Mouse (Mus musculus): ENCODE measurements at regions not wholly inside any gene's neighbourhood (a gene's known extent, or its start where the extent isn't known, plus 50 kb on each side); places are given as distances from the start of the nearest gene placed in this dataset.

GRCm38 (mm10) chr4:105925506-105925905, 135.8 kb downstream of the Gm12728 start:
- 89% methylated on average over 2 of the region's 2 CpGs for WGBS

GRCm38 (mm10) chr4:105929658-105930057, 140.0 kb downstream of the Gm12728 start:
- no peaks in the 10 kb centered on the region for H3K36me3 ChIP-seq
- no peak for DNase-seq (ENCODE audit: low spot score)
- H3K9me3 ChIP-seq (replicated peaks): no peaks in the 10 kb centered on the region
- 92% methylated on average over 10 of the region's 10 CpGs for WGBS
- no peaks in the 10 kb centered on the region for H3K27me3 ChIP-seq (ENCODE audit: low read depth, poor library complexity, severe bottlenecking)
- no peak overlapping the region for H3K4me3 ChIP-seq
- no peaks in the 10 kb centered on the region for H3K4me1 ChIP-seq
- no peak overlapping the region for H3K27ac ChIP-seq (replicated peaks)

More at GRCm38 (mm10) chr4:105925506-105925905, 135.8 kb downstream of the Gm12728 start:
- Histone ChIP-seq H3K9me3 (replicated peaks) (no peaks in the 10 kb centered on the region), H3K4me1 (no peaks in the 10 kb centered on the region), H3K27ac (replicated peaks) (no peak overlapping the region), H3K27me3 (ENCODE audit: low read depth, poor library complexity, severe bottlenecking) (no peaks in the 10 kb centered on the region), H3K36me3 (no peaks in the 10 kb centered on the region), H3K4me3 (no peak overlapping the region)
- DNase-seq (ENCODE audit: low spot score): no peak

- DNase-seq (ENCODE audit: low spot score): no peak
- H3K27me3 ChIP-seq (ENCODE audit: low read depth, poor library complexity, severe bottlenecking): no peaks in the 10 kb centered on the region
- no peaks in the 10 kb centered on the region for H3K4me1 ChIP-seq
- no peaks in the 10 kb centered on the region for H3K36me3 ChIP-seq
- no peaks in the 10 kb centered on the region for H3K9me3 ChIP-seq (replicated peaks)
- 84% methylated on average over 4 of the region's 4 CpGs for WGBS
- no peak overlapping the region for H3K27ac ChIP-seq (replicated peaks)
- H3K4me3 ChIP-seq: no peak overlapping the region
Measured at GRCm38 (mm10) chr4:105934971-105935370, 145.3 kb downstream of the Gm12728 start.

GRCm38 (mm10) chr4:105936755-105937514, 147.3 kb downstream of the Gm12728 start:
- Histone ChIP-seq H3K9me3 (replicated peaks) (no peaks in the 10 kb centered on the region), H3K4me1 (no peaks in the 10 kb centered on the region), H3K36me3 (no peaks in the 10 kb centered on the region), H3K27ac (replicated peaks) (no peak overlapping the region), H3K27me3 (ENCODE audit: low read depth, poor library complexity, severe bottlenecking) (no peaks in the 10 kb centered on the region), H3K4me3 (no peak overlapping the region)
- no peak for DNase-seq (ENCODE audit: low spot score)
- WGBS: 93% methylated on average over 7 of the region's 7 CpGs

- Histone ChIP-seq H3K27me3 (ENCODE audit: low read depth, poor library complexity, severe bottlenecking) (no peaks in the 10 kb centered on the region), H3K27ac (replicated peaks) (no peak overlapping the region), H3K4me1 (no peaks in the 10 kb centered on the region), H3K4me3 (no peak overlapping the region), H3K36me3 (no peaks in the 10 kb centered on the region), H3K9me3 (replicated peaks) (no peaks in the 10 kb centered on the region)
- DNase-seq (ENCODE audit: low spot score): no peak
- WGBS: 84% methylated on average over 6 of the region's 6 CpGs
Measured at GRCm38 (mm10) chr4:105937587-105937986, 147.9 kb downstream of the Gm12728 start.

GRCm38 (mm10) chr4:105938886-105939285, 149.2 kb downstream of the Gm12728 start:
- Histone ChIP-seq H3K36me3 (no peaks in the 10 kb centered on the region), H3K27me3 (ENCODE audit: low read depth, poor library complexity, severe bottlenecking) (no peaks in the 10 kb centered on the region), H3K9me3 (replicated peaks) (no peaks in the 10 kb centered on the region), H3K27ac (replicated peaks) (no peak overlapping the region), H3K4me3 (no peak overlapping the region), H3K4me1 (peaks cover under 1% of the 10 kb centered on the region; the same call in 1 of the 2 replicates)
- 91% methylated on average over 11 of the region's 11 CpGs for WGBS
- no peak for DNase-seq (ENCODE audit: low spot score)

- no peaks in the 10 kb centered on the region for H3K9me3 ChIP-seq (replicated peaks)
- H3K36me3 ChIP-seq: no peaks in the 10 kb centered on the region
- H3K4me1 ChIP-seq: peaks cover 3% of the 10 kb centered on the region; the same call in 1 of the 2 replicates
- H3K4me3 ChIP-seq: no peak overlapping the region
- no peaks in the 10 kb centered on the region for H3K27me3 ChIP-seq (ENCODE audit: low read depth, poor library complexity, severe bottlenecking)
- WGBS: 84% methylated on average over 11 of the region's 11 CpGs
- no peak overlapping the region for H3K27ac ChIP-seq (replicated peaks)
- DNase-seq (ENCODE audit: low spot score): no peak
Measured at GRCm38 (mm10) chr4:105939636-105940199, 150.0 kb downstream of the Gm12728 start.

GRCm38 (mm10) chr4:105940891-105941290, 151.2 kb downstream of the Gm12728 start:
- WGBS: 91% methylated on average over 7 of the region's 7 CpGs
- no peak overlapping the region for H3K4me3 ChIP-seq
- no peak overlapping the region for H3K27ac ChIP-seq (replicated peaks)
- no peaks in the 10 kb centered on the region for H3K36me3 ChIP-seq
- no peak for DNase-seq (ENCODE audit: low spot score)
- H3K4me1 ChIP-seq: peaks cover 3% of the 10 kb centered on the region; the same call in 1 of the 2 replicates
- no peaks in the 10 kb centered on the region for H3K9me3 ChIP-seq (replicated peaks)
- no peaks in the 10 kb centered on the region for H3K27me3 ChIP-seq (ENCODE audit: low read depth, poor library complexity, severe bottlenecking)

GRCm38 (mm10) chr4:105941785-105942184, 152.1 kb downstream of the Gm12728 start:
- H3K9me3 ChIP-seq (replicated peaks): no peaks in the 10 kb centered on the region
- H3K27me3 ChIP-seq (ENCODE audit: low read depth, poor library complexity, severe bottlenecking): no peaks in the 10 kb centered on the region
- H3K36me3 ChIP-seq: no peaks in the 10 kb centered on the region
- 50% methylated on average over 7 of the region's 7 CpGs for WGBS
- peaks cover 3% of the 10 kb centered on the region; the same call in 1 of the 2 replicates for H3K4me1 ChIP-seq
- peak; percentile 55 for DNase-seq (ENCODE audit: low spot score)
- no peak overlapping the region for H3K27ac ChIP-seq (replicated peaks)
- H3K4me3 ChIP-seq: no peak overlapping the region

- WGBS: 72% methylated on average over 5 of the region's 5 CpGs
- Histone ChIP-seq H3K27me3 (ENCODE audit: low read depth, poor library complexity, severe bottlenecking) (no peaks in the 10 kb centered on the region), H3K27ac (replicated peaks) (no peak overlapping the region), H3K9me3 (replicated peaks) (no peaks in the 10 kb centered on the region), H3K36me3 (no peaks in the 10 kb centered on the region), H3K4me3 (no peak overlapping the region), H3K4me1 (peaks cover 3% of the 10 kb centered on the region; the same call in 1 of the 2 replicates)
- DNase-seq (ENCODE audit: low spot score): no peak
Measured at GRCm38 (mm10) chr4:105944962-105945361, 155.3 kb downstream of the Gm12728 start.

- DNase-seq (ENCODE audit: low spot score): no peak
- no peaks in the 10 kb centered on the region for H3K36me3 ChIP-seq
- H3K27me3 ChIP-seq (ENCODE audit: low read depth, poor library complexity, severe bottlenecking): no peaks in the 10 kb centered on the region
- no peaks in the 10 kb centered on the region for H3K9me3 ChIP-seq (replicated peaks)
- 69% methylated on average over 1 of the region's 1 CpGs for WGBS
- H3K27ac ChIP-seq (replicated peaks): no peak overlapping the region
- H3K4me1 ChIP-seq: peaks cover 3% of the 10 kb centered on the region; the same call in 1 of the 2 replicates
- H3K4me3 ChIP-seq: no peak overlapping the region
Measured at GRCm38 (mm10) chr4:105945921-105946320, 156.3 kb downstream of the Gm12728 start.

- no peak for DNase-seq (ENCODE audit: low spot score)
- Histone ChIP-seq H3K27me3 (ENCODE audit: low read depth, poor library complexity, severe bottlenecking) (no peaks in the 10 kb centered on the region), H3K36me3 (no peaks in the 10 kb centered on the region), H3K27ac (replicated peaks) (no peak overlapping the region), H3K9me3 (replicated peaks) (no peaks in the 10 kb centered on the region), H3K4me1 (peaks cover 3% of the 10 kb centered on the region; the same call in 1 of the 2 replicates), H3K4me3 (no peak overlapping the region)
- 93% methylated on average over 5 of the region's 5 CpGs for WGBS
Measured at GRCm38 (mm10) chr4:105948326-105948725, 158.7 kb downstream of the Gm12728 start.

GRCm38 (mm10) chr4:105952406-105952805, 162.7 kb downstream of the Gm12728 start:
- 84% methylated on average over 3 of the region's 3 CpGs for WGBS
- no peak for DNase-seq (ENCODE audit: low spot score)
- H3K4me1 ChIP-seq: no peaks in the 10 kb centered on the region
- no peaks in the 10 kb centered on the region for H3K9me3 ChIP-seq (replicated peaks)
- no peaks in the 10 kb centered on the region for H3K27me3 ChIP-seq (ENCODE audit: low read depth, poor library complexity, severe bottlenecking)
- H3K36me3 ChIP-seq: no peaks in the 10 kb centered on the region
- no peak overlapping the region for H3K4me3 ChIP-seq
- no peak overlapping the region for H3K27ac ChIP-seq (replicated peaks)
